Comparison of ENCODE assay signal across 29 mouse cellular contexts in genomic region chr3:7248337-7248736, GRCm38 (mm10).
"Had no signal": no experiment of that assay in that cellular context is flagged by ENCODE, and none has a peak within 500 bp of the region (broad histone marks: within the 10 kb centered on the region; RNA-seq: fewer than 3 reads in every experiment).

No protein-coding gene starts in this region.

- H3K9ac ChIP-seq: limb, embryonic 12.5 days; limb, embryonic 13.5 days; limb, embryonic 15.5 days; liver, embryonic 12.5 days; liver, embryonic 13.5 days; liver, embryonic 14.5 days; liver, embryonic 15.5 days; liver, postnatal 0 days; lung, embryonic 14.5 days; lung, embryonic 15.5 days; midbrain, embryonic 12.5 days; midbrain, embryonic 13.5 days; midbrain, embryonic 15.5 days had no signal

- H3K4me2 ChIP-seq: limb, embryonic 12.5 days; limb, embryonic 13.5 days; limb, embryonic 15.5 days; liver, embryonic 11.5 days; liver, embryonic 12.5 days; liver, embryonic 13.5 days; liver, embryonic 15.5 days; lung, embryonic 14.5 days; lung, embryonic 15.5 days; midbrain, embryonic 11.5 days; midbrain, embryonic 12.5 days; midbrain, embryonic 13.5 days; midbrain, embryonic 15.5 days had no signal

- H3K9me3 ChIP-seq: limb, embryonic 10.5 days; limb, embryonic 12.5 days; limb, embryonic 13.5 days; limb, embryonic 15.5 days; liver, embryonic 12.5 days; liver, embryonic 13.5 days; liver, embryonic 15.5 days; lung, embryonic 15.5 days; megakaryocyte, embryonic 14.5 days; midbrain, embryonic 10.5 days; midbrain, embryonic 12.5 days; midbrain, embryonic 13.5 days; midbrain, embryonic 15.5 days had no signal

- H3K4me3 ChIP-seq: left cerebral cortex, adult 2 months; limb, embryonic 10.5 days; limb, embryonic 12.5 days; limb, embryonic 13.5 days; limb, embryonic 15.5 days; liver, embryonic 12.5 days; liver, embryonic 13.5 days; liver, embryonic 15.5 days; lung, embryonic 15.5 days; megakaryocyte, embryonic 14.5 days; midbrain, embryonic 10.5 days; midbrain, embryonic 12.5 days; midbrain, embryonic 13.5 days; midbrain, embryonic 15.5 days; myocyte had no signal

- H3K36me3 ChIP-seq: limb, embryonic 10.5 days; limb, embryonic 12.5 days; limb, embryonic 13.5 days; limb, embryonic 15.5 days; liver, embryonic 12.5 days; liver, embryonic 13.5 days; liver, embryonic 15.5 days; lung, embryonic 15.5 days; midbrain, embryonic 10.5 days; midbrain, embryonic 12.5 days; midbrain, embryonic 13.5 days; midbrain, embryonic 15.5 days had no signal

- DNase-seq: left cerebral cortex, postnatal 4 days; liver; liver, embryonic 13.5 days; liver, postnatal 0 days; lung, adult 18-20 months; lung, adult 2 months; lung, embryonic 14.5 days; lung, postnatal 10 days; lung, postnatal 14 days; lung, postnatal 4 days; midbrain, embryonic 14.5 days had no signal

- H3K27ac ChIP-seq: left cerebral cortex, adult 2 months; limb, embryonic 10.5 days; limb, embryonic 12.5 days; limb, embryonic 13.5 days; limb, embryonic 15.5 days; liver, embryonic 12.5 days; liver, embryonic 13.5 days; liver, embryonic 14.5 days; liver, embryonic 15.5 days; lung, embryonic 15.5 days; macrophage; midbrain, embryonic 10.5 days; midbrain, embryonic 12.5 days; midbrain, embryonic 13.5 days; midbrain, embryonic 15.5 days had no signal

- H3K27me3 ChIP-seq: limb, embryonic 12.5 days; limb, embryonic 13.5 days; limb, embryonic 15.5 days; liver, embryonic 12.5 days; liver, embryonic 13.5 days; liver, embryonic 15.5 days; lung, embryonic 15.5 days; megakaryocyte, embryonic 14.5 days; midbrain, embryonic 12.5 days; midbrain, embryonic 13.5 days; midbrain, embryonic 15.5 days had no signal

- H3K4me1 ChIP-seq: limb, embryonic 10.5 days; limb, embryonic 12.5 days; limb, embryonic 13.5 days; limb, embryonic 15.5 days; liver, embryonic 12.5 days; liver, embryonic 13.5 days; liver, embryonic 15.5 days; lung, embryonic 15.5 days; megakaryocyte, embryonic 14.5 days; midbrain, embryonic 10.5 days; midbrain, embryonic 12.5 days; midbrain, embryonic 13.5 days; midbrain, embryonic 15.5 days had no signal
